Mouse (Mus musculus) c-Kit-positive CD71-positive TER-119-negative erythroid progenitor cells, embryonic 14.5 days (primary cell): ENCODE measurements around the gene Drd5.

Source experiments
- DNase-seq: peaks from one replicate; pipeline ENCODE4 v3.0.0-alpha.2; 2013; ENCODE audit warnings: low read depth

Gene Drd5

DNA sequence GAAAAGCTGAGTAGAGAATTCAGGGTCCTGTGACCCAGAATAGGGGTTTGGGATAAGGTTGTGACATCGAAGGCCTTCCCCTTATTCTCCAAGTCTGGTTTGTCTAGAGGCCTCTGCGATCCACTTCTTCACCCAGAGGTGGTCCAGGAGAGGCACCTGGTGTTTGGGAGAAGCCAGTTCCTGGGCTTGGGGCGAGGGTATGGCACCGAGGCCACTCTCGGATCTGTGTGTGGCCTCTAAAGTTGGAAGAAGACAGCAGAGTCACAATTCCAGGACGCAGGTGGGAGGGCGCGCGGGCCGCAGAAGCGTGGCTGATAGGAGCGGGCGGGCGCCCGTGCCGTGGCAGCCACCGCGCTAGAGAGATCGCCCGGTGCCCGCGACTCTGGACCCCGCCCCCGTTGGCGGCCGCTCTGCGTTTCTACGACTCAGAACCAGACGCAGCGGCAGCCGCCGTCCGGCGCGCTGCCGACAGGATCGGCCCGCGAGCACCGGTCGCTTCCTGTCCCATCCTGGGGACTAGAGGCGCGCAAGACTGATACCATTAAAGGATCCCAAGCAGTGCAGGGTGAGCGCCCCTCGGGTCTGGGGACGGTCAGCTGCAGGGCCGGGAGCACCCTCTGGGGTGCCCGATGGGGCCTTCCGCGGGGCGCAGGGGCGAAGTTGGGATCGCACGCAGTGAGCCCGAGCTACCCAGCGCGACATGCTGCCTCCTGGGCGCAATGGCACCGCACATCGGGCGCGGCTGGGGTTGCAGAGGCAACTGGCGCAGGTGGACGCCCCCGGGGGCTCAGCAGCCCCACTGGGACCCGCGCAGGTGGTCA is at the start of gene Drd5:
Gene Drd5, plus strand, starts transcription at position 402 of the 821 bp plus-strand sequence.
- no peak for DNase-seq

DNA sequence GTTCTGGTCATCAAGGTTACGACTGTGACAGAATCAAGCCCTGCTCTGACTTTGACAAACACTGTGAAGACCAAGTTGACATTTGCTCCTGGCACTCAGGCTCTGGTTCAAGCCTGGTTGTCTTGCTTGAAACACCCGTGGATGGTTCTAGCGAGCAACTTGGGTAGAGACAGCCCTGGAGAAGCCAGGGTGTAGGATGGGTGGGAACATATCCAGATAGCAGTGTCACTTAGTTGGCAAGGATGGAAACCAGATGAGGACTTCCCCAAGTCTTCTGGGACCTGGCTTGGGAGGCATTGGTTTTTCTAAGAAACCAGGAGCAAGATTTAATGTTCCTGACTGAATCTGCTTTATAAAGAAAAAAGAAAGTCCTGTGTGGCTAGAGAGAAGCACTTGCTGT is 48.2 kb upstream of the Drd5 start:
- no peak for DNase-seq

DNA sequence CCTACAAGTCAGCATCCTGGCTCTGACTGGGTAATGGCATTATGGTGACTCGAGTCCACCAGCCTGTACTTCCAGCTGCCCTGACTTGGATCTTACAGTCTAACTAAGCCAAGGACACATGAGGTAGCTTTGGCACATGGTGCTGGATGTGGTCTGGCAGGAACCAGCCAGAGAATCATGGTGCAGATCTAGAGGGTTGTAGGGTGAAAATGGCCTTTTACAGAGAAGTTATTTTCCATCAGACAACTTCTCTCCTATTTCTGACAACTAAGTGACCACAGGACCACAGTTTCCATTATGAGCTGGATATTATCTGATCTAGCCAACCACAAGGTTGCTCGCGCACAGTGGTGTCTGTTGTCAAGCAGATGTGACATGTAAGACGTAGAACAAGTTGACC is 45.3 kb upstream of the Drd5 start:
- DNase-seq, result no peak

DNA sequence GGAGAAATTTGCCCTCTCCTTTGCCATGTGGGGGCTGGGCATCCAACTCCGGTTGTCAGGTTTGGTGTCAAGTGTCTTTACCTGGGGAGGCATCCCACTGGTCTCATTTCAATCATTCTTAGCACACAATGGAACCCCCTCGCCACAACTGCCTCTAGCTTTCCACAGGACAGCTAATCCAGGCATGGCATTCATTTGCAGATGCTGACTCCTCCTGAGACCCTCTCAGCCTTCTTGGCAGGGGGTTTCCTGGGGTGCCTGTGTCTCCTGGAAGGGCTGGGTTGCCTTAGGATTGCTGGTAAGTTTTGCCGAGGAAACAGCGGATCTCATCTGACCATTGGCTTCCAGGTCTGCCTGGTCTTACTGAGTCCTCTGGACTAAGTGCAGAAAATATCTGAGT is 43.4 kb upstream of the Drd5 start, which contains the start of gene Otop1:
Gene Otop1, plus strand, starts transcription at position 202 of the 400 bp plus-strand sequence.
- DNase-seq, result no peak

DNA sequence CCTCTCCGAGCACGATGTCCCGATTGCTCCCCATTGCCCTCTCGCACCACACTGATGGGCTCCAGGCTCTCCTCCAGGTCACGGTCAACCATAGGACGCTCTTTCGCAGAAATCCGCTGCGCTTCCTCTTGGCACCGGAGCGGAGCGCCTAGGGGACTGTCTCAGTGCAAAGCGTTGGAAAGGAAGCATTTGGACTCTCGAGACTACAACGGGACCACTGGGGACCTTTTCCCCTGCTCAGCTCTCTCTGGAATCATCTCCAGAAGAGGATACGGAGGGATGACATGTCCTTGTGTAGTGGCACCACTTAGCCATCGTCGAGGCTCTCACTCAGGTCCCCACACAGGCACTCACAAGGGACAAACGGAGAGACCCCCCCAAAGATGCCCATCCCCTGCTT is 42.7 kb upstream of the Drd5 start:
- no peak for DNase-seq

DNA sequence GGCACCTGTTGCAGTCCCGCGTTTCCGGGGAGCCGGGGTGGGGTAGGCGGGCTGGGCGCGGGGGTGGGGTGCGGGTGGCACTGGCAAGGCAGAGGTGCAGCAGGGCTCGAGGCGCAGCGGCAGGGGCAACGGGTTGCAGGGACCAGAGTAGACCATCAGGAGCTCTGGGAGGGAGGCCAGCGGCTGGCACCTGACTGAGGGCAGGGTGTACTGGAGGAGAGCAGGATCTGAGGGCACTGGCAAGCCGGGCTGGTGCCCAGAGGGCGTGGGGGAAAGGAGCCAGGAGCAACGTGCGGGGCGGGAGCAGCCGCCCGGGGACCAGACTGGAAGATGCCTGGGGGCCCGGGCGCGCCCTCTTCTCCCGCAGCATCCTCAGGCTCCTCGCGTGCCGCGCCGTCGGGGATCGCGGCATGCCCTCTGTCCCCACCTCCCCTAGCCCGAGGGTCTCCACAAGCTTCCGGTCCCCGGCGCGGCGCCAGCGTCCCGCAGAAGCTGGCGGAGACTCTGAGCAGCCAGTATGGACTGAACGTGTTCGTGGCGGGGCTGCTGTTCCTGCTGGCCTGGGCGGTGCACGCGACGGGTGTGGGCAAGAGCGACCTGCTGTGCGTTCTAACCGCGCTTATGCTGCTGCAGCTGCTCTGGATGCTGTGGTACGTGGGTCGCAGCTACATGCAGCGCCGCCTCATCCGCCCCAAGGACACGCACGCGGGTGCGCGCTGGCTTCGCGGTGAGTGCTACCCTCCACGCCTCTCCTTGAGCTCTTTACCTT is 41.9 kb upstream of the Drd5 start:
- DNase-seq, result no peak

DNA sequence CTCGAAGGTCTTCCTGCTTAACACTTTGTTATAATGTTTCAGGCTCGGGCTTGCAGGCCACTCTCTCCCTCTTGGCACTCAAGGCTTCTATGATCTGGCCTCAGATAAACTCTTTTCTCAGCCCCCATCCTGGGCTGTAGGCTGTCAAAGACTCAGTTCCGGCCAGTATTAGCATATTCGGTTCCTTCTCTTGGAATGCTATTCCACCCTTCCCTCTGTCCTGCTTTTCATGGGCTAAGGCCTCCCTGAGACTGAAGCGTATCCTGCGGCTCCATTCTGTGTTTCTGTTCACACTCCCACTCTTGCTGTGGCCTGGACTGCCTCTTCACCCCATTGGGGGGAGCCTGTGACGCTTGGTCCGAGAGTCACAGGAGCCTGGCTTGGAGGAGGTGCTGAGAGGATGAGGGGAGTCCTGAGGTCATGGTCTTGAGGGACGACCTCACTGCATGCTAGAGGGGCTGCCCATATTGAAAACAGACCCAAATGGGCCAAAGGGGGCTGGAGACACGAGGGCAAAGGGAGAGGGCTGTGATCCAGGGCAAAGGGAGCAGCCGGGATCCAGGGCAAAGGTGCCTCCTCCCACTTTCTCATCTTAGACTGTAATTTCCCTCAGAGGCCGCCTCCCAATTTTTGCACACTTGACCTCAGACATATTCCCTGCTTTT is 41.1 kb upstream of the Drd5 start:
- no peak for DNase-seq

DNA sequence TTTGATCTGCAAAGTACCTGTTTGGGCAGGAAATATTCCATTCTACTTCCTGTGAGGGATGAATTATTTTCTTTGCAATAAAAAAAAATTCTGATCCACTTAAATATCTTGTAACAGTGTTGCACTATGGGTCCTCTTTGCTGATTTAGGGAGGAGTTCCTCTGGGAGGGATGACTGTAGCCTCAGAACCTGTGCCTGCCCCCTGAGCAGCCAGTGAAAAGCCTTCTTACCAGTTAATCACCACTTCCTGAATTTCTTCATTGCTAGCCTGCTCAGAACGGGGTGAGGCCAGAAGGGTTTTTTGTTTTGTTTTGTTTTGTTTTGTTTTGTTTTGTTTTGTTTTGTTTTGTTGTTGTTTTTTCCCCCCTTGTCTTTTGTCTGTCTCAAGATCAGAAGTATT is 39.1 kb upstream of the Drd5 start:
- no peak for DNase-seq

DNA sequence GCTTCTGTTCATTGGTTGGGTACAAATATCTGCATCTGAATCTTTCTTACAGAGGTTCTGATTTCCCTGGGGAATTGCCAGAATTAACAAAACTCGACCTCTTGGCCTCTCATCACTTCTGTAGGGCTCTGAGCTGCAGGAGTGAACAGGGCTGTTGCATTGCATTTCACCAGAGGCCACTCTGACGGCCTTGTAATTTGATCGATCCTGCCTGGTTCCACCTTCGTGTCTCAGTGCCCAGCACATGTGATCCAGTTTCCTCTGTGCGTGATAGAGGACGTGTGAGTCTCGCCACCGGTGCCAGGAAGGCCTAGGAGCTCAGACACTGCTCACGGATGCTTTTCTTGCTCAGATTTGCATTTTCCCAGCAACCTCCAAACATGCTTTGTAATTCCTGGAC is 33.4 kb upstream of the Drd5 start:
- DNase-seq, result no peak

DNA sequence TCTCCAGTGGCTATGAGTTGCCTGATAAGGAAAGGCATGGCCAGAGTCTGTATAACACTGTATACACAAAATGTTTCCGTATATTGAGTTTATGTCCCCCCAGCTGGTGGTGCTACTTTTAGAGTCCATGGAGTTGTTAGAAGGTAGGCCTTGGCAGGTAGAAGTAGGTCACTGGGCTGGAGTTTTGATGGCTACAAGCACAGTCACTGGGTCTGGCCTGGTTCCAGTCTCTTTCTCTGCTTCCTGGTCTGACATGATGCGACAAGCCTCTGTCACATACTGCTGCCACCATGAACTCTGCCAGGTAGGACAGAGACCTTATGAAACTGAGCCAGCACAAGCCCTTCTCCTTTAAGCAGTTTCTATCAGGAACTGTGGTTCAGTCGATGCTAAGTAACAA is 30.7 kb upstream of the Drd5 start:
- no peak for DNase-seq

DNA sequence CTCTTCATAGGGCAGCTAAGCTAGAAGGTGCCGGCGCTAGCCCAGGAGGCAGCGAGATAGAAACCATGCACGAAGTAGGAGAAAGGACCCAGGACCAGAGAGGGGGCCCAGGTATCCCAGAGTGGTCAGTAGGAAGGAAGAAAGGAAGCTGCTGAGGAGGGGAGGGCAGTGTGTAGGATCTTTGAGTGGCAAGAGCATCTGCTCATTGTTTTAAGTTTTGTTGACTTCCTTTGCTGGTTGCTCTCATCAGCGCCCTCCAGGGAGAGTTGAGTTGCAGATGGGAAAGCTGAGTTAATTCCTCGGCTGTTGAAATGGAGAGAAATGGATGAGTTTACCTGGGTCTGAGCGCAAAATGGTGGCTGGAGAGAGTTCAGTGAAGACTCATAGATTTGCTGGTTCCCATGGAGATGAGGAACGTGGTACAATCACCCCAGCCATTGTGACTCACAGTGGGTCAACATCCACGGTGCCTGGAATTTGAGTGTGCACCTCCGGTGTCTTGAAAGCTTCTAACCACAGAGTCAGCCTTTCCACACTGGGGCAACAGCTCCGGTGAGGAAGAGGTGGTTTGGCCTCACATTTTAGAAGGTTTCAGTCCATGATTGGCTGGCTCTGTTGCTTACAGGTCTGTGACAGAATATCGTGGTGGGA is 17.3 kb upstream of the Drd5 start:
- no peak for DNase-seq

DNA sequence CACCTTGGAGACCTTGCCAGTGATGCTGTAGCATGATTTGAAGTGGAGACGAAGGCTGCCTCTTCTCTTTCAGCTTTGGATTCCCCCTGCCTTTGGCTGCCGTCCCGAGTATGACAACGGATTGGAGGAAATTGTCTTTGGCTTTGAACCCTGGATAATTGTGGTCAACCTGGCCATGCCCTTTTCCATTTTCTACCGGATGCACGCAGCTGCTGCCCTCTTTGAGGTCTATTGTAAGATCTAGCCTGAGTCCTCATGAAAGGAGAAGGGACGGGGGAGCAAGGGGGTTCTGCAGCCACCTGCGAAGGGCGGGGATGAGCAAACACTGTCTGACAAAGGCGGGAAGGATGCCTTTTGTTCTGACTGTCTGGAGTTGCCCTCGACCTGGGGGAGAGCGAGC is 16.5 kb upstream of the Drd5 start:
- DNase-seq, result no peak

DNA sequence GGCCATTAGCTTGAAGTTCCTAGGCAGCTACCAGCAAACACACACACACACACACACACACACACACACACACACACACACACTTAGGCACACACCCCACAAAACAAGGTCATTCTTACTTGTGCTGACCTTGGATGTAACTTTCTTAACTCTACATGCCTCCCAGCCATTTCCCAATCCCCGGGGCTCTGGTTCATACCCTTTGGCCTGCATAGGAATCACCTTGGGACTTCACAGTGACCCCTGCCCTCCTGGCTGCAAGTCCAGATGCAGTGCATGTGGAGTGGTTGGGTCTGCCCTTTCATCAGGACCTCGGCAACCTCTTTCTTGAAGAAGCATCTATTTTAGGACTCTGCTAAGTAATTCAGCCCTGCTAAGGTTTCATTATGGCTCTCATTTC is 13.9 kb upstream of the Drd5 start:
- DNase-seq, result no peak

DNA sequence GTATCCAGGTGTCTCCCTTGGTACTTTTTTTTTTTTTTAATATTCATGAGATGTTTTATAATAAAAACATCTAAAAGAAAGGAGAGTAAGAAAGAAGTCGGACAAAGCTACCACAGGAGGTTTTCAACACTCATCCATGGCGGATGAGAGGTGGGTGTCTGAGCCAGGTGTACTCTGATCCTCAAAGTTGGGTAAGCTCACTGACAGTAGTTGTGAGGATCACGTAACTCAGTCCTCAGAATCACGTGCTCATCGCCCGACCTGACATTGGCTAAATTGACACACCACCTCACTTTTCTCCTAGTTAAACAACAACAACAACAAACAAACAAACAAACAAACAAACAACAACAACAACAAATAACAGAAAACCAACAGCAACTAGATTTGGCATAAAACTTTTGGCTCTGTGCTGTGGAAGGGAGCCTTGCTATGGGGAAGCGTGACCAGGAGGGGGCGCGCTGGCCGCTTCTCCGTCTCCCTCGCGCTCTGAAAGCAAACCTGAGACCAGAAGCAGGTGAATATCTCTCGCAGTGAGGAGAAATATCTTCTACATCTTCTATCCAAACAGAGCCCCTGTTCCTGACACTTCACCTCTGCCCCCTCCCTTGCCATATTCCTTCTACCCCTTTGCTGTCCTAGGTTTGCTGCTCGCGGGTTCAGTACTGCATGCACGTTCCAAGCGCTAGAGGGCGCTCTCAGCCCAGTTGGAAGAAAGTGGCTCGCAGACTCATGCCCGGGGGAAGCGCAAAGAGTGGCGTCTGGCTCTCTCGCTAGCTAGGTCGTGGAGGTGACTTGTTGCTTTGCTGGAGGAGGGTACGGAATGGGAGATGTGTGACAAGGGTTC is 11.7 kb upstream of the Drd5 start:
- peak; percentile 74 for DNase-seq

DNA sequence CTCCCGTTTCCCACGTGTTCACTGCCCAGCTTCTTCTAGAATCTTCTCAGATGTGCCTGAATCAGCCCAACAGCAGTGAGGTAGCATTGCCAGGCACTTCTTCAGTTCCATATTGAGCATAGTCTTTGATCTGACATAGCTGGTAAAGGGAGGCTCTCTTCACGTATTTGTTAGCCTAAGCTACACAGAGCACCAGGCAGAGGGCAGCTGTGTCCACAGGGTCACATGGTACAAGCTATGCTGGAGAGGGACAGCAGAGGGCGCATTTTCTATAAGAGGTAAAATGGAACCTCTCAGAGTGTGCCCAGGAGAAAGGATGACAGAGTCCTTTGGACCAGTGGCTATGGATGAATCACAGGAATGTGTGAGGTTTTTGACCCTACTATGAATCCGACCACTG is 10.3 kb upstream of the Drd5 start:
- DNase-seq, result peak; percentile 40

DNA sequence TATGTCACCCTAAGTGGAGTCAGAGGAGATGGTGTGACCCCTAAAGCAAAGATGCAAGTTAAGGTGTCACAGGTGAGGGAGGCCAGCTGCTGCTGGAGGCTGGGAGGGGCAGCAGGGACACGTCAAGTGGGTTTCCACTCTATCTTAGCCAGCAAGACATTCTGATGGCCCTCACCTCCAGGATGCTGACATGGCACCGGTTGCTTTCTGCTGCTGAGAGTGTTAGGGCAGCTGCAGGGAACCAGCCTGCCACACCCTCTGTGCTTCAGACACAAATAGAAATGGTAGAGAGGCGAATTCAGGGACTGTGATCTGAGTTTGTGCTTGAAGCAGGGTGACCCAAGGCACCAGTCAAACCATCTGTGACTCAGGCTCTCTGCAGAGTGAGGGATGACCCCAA is 9.4 kb upstream of the Drd5 start:
- DNase-seq, result no peak

DNA sequence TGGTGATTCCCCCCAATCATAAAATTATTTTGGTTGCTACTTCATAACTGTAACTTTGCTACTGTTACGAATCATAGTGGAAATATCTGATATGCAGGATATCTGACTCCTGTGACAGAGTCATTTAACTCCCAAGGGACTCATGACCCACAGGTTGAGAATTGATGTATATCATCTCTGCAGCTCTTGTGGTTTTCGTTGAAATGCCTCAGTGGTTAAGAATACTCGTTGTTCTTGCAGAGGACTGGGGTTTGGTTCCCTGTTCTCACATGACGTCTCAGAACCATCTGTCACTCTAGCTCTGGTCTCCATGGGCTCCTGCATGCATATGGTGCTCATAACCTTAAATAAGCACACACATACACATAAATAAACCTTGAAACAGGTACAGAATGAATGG is 14.2 kb downstream of the Drd5 start:
- no peak for DNase-seq

DNA sequence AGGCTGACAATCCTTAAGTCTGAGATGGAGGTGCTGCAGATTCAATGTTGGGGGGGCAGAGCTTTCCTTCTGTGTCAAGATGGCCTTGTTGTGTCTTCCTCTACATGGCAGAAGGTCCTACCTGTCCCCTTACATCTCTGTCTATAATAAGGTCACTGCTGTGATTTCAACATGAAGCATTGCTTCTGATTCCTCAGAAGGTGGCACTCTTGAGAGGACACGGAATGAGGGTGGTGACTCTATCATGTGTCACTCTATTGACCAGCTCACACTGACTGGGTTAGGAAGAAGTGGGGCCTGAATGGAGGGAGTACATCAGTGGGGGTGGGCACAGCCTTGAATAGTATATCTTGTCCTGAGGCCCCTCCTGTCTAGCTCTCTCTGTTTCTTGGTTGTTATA is 15.4 kb downstream of the Drd5 start:
- DNase-seq, result no peak

DNA sequence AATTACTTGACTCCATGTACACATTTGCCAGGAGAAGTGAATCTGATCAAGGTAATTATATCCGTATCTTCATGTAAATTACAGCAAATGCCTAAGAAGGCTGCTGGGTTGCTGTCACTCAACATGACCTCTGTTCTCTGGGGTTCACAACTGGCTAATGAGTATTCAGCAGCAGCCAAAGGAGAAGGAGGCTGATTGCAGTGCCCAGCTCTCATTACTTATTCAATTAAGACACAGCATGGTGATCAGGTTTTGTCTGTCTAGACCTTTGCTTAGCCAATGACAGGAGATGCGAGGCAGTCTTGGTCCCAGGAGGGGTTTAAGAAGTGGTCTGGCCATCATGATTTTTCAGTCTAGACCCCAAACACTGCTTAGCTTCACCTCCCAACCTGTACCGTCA is 23.9 kb downstream of the Drd5 start:
- no peak for DNase-seq

DNA sequence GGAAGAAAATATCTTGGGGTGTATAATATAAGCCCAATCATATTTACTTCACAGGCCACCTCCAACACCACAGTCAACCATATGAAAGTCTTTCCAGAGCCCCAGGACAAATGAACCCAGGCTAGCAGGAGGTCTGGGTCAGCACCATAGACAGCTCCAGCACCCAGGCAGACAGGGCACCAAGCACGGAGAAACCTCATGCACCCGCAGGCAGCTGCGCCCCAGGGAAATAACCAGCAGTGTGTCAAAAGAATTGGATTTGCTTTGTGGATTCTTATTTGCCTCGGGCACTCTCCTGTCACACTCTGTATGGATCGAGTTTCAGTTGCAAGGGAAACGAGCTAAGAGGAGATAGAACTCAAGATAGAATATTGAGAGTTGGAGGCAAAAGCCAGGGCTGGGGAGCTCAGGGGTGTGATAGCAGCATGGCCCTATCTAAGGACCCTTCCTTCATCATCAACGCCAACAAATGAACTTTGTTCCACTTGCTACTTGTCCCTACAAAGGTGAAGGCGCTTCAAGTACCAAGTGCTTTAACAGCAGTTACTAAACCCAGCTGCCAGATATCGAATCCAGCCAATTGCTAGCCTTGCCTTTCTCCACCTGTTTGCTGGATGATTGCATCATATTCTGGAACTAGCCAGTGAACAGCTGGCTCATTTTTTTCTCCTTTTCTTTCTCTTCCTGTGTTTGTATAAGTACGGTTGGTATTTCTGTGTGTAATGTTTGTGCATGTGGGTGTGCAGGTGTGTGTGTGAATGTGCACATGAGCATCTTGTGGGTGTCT is 27.7 kb downstream of the Drd5 start:
- DNase-seq, result no peak
